Mouse (Mus musculus): ENCODE results near the gene Manba.

- TF ChIP-seq GATA1 (IDR thresholded peaks at IDR 0.05; ENCODE audit: borderline replicate concordance, low read length) (no peak), CTCF (IDR thresholded peaks at IDR 0.05; ENCODE audit: low read depth, low read length) (no peak), POLR2AphosphoS5 (IDR thresholded peaks at IDR 0.05; ENCODE audit: insufficient replicate concordance, low read depth, low read length) (no peak), TAL1 (conservative IDR thresholded peaks at IDR 0.05; ENCODE audit: low read depth, low read length) (no peak)
These were observed 33.5 kb downstream of the Manba start for GRCm38 (mm10) chr3:135518882-135519281.
